Mouse (Mus musculus) CH12.LX (cell line): ENCODE measurements around the gene Tomm40l.

Experiments used
- BHLHE40 ChIP-seq: IDR thresholded peaks from 2 replicates; pipeline ENCODE4 v1.6.1; 2011; ENCODE audit warnings: mild to moderate bottlenecking, low read depth, low read length, improper control_type of control experiment
- CTCF ChIP-seq, 2 experiments: IDR thresholded peaks in 1 of 2; conservative IDR thresholded peaks in 1 of 2; 2 replicates each; pipeline ENCODE4 v1.5.1; 2011 to 2012; ENCODE audit warnings: low read depth in 2 of 2, low read length in 2 of 2, improper control_type of control experiment in 1 of 2, inconsistent platforms in 1 of 2, mild to moderate bottlenecking in 1 of 2, moderate library complexity in 1 of 2
- EP300 ChIP-seq: IDR thresholded peaks from 2 replicates; pipeline ENCODE4 v1.6.1; 2011; ENCODE audit warnings: low read length, improper control_type of control experiment
- MAFK ChIP-seq: IDR thresholded peaks from 2 replicates; pipeline ENCODE4 v1.6.1; 2011; ENCODE audit warnings: low read length, improper control_type of control experiment; ENCODE audit not compliant: insufficient replicate concordance
- MEF2A ChIP-seq: IDR thresholded peaks from 2 replicates; pipeline ENCODE4 v1.6.1; 2014; ENCODE audit warnings: low read depth, mild to moderate bottlenecking, inconsistent platforms, low read length, improper control_type of control experiment, borderline replicate concordance
- MXI1 ChIP-seq: IDR thresholded peaks from 2 replicates; pipeline ENCODE4 v1.6.1; 2011; ENCODE audit warnings: mild to moderate bottlenecking, low read depth, low read length, improper control_type of control experiment
- POLR2A ChIP-seq: IDR thresholded peaks from 2 replicates; pipeline ENCODE4 v1.6.1; 2011; ENCODE audit warnings: low read depth, mild to moderate bottlenecking, improper control_type of control experiment, low read length

- TF ChIP-seq EP300 (no peak), BHLHE40 (no peak), CTCF (conservative IDR thresholded peaks at IDR 0.05 in 1 of 2, IDR thresholded peaks at IDR 0.05 in 1 of 2; ENCODE audit: low read depth in 2 of 2, low read length in 2 of 2) (no peak), MAFK (no peak), MXI1 (no peak), MEF2A (no peak), POLR2A (no peak)
These were observed 52.4 kb downstream of the Tomm40l start for GRCm38 (mm10) chr1:171169913-171170312.
